Mouse (Mus musculus): ENCODE data around the gene Cmss1.

- no peak for TF ChIP-seq CTCF (IDR thresholded peaks at IDR 0.05; ENCODE audit: low read depth)
- no peak for TF ChIP-seq EP300 (IDR thresholded peaks at IDR 0.05; ENCODE audit: low read depth)
Observed at GRCm38 (mm10) chr16:57339765-57340612, 266.7 kb downstream of the Cmss1 start.
